Mouse (Mus musculus): Measurements from ENCODE around the gene Ybx3. TPM values are rescaled to one million over a fixed set of nuclear protein-coding genes. Genes with fewer than 3 reads are reported as not detected.
A peak's percentile ranks its signal among the peaks of the same experiment; 100 is the strongest.

Gene Ybx3
- total RNA-seq, 2 experiments from 2014 or later, result 324 to 635 TPM

- no peak for ATAC-seq (replicated peaks; ENCODE audit: poor library complexity, severe bottlenecking)
Measured at GRCm38 (mm10) chr6:131386416-131387019, 1.8 kb downstream of the Ybx3 start.

DNA sequence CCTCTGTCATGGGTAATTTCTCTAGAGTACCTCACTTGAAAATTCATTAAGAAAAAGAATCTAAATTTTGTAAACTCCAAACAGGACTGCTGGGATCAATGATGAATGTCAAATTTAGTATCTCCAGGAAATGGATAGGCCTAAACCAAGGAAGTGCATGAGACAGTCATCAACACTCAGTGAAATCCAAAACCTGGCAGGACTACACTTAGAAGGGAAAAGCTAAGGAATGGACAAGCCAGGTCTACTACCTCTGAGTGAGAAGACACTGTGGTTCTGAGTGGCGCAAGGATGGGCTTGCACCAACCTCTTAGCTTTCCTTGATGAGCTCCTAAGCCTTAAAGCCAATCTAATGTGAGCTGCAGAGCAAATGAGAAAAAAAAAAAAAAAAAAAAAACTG is 2.8 kb downstream of the Ybx3 start:
- no peak for ATAC-seq (replicated peaks; ENCODE audit: poor library complexity, severe bottlenecking)

DNA sequence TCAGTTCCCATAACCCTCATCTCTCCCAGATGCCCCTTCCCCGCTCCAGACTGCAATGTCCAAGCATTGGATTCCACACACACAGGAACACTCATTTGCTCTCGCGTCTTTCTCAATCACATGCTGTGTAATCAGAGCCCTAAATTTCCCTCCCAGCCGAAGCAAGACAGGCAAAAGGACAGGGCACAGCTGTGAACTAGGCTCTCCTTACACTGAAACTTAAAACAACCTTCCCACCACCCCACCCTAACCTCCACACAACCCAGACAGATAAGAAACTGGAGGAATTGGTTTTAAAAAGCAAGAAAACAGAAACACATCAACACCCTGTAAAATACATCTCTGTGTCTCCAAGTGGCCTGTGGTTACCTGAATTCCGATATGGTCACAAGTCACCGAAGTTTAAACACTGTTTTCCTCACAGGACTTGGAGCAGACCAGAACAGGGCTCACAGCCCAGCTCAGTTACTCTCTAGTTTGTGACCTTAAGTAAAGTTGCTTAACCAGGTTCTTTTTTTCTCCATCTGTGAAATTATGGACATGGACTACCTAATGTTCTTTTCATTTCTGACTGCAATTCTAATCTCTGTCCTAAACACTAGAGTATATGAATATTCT is 4.5 kb downstream of the Ybx3 start:
- ATAC-seq (replicated peaks; ENCODE audit: poor library complexity, severe bottlenecking), result no peak

GRCm38 (mm10) chr6:131382984-131383337 is 5.3 kb downstream of the Ybx3 start:
- ATAC-seq (replicated peaks; ENCODE audit: poor library complexity, severe bottlenecking), result no peak

DNA sequence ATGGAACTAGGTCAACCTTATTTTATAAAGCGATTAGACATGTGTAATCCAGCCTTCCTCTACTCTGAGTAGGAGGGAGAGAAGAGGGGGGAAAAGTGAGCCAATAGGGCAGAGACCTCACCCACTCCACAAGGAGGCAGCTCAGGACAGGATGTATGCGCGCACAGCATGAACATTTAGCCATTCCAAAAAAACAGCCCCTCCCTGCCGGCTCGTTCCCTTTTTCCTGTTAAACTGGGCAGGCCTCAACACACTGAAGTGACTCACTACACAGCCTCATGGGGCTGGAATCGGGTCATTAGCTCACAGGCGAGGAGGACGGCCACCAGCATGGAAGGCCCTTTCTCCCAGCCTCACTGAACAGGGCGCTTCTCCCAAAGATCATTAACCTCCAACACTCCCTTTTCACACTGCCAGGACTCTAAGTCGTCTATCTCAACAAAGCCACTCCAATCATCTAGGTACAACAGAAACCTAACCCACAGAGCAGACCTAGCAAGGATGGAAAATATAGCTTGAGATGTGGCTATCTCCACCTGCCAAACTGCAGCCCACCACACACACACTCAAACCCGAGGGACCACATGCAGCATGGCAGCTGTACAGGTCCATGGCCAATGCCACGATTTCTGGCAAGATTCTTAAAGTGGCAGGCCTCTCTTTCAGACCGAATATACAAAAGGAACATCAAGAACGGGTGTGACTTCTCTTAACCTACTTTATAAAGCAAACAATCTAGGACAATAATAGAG is 5.9 kb downstream of the Ybx3 start:
- no peak for ATAC-seq (replicated peaks; ENCODE audit: poor library complexity, severe bottlenecking)

GRCm38 (mm10) chr6:131378858-131379428 is 9.3 kb downstream of the Ybx3 start:
- ATAC-seq (replicated peaks; ENCODE audit: poor library complexity, severe bottlenecking), result no peak

GRCm38 (mm10) chr6:131377378-131377777 is 10.9 kb downstream of the Ybx3 start:
- peak; percentile 46; the same call in 1 of the 2 replicates for ATAC-seq (replicated peaks; ENCODE audit: poor library complexity, severe bottlenecking)

- no peak for ATAC-seq (replicated peaks; ENCODE audit: poor library complexity, severe bottlenecking)
Measured at GRCm38 (mm10) chr6:131374594-131375340, 13.5 kb downstream of the Ybx3 start.

- 0 out of 2 replicates have a peak, but pooled peaks have one; percentile 19 for ATAC-seq (replicated peaks; ENCODE audit: poor library complexity, severe bottlenecking)
Measured at GRCm38 (mm10) chr6:131373160-131373559, 15.1 kb downstream of the Ybx3 start.

GRCm38 (mm10) chr6:131370767-131371166 is 17.5 kb downstream of the Ybx3 start:
- no peak for ATAC-seq (replicated peaks; ENCODE audit: poor library complexity, severe bottlenecking)

DNA sequence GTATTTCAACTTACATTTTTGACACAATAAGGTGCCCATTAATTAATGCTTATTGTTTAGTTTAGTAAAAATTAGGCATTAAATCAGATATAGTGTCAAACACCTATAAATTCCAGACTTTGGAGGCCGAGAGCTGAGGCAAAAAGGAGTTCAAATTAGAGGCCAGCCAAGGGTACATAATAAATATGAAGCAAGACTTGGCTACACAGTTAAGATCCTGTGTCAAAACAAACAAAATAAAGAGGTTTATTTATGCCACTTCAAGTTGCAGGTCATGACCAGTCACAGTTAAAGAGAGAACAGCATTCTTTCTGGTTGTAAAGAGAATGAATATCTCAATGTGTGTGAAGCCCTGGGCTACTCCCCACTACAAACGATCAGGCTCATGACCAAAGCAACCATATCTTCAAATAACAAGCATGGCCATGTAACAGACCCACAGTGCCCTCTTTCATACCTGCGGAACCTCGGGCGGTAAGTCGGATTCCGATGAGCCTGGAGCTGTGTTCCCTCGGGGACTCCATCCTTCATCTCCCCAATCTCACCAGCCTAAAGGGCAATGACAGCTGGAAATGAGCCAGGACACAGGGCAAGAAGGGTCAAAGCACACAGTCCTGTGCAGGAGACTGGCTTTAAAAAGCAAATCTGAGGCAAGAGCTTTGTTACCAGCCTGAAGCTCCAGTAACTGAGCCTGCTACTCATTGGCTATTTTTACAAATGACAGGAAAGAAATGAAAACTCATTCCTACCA is 18.2 kb downstream of the Ybx3 start:
- no peak for ATAC-seq (replicated peaks; ENCODE audit: poor library complexity, severe bottlenecking)

DNA sequence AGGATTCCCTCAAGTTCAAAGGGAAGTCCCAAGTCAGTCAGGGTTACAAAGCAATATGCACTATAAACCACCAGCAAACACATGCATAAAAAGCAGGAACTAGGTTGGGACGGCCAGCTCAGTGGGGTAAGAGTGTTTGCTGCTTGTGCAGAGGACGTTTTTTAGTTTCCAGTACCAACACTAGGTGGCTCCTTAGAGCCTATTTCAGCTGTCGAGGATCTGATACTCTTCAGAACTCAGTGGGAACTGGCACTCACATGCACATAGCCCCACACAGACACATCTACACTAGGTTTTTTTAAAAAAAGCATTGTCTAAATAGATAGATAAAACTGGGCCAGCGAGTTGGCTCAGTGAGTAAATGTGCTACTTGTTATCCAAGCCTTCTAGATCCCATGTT is 21.2 kb downstream of the Ybx3 start:
- peak; percentile 81 for ATAC-seq (replicated peaks; ENCODE audit: poor library complexity, severe bottlenecking)

- ATAC-seq (replicated peaks; ENCODE audit: poor library complexity, severe bottlenecking), result no peak
Measured at GRCm38 (mm10) chr6:131364353-131364752, 23.9 kb downstream of the Ybx3 start.

GRCm38 (mm10) chr6:131362987-131363765 is 25.1 kb downstream of the Ybx3 start:
- no peak for ATAC-seq (replicated peaks; ENCODE audit: poor library complexity, severe bottlenecking)

GRCm38 (mm10) chr6:131360693-131361092 is 27.6 kb downstream of the Ybx3 start:
- peak; percentile 65 for ATAC-seq (replicated peaks; ENCODE audit: poor library complexity, severe bottlenecking)

DNA sequence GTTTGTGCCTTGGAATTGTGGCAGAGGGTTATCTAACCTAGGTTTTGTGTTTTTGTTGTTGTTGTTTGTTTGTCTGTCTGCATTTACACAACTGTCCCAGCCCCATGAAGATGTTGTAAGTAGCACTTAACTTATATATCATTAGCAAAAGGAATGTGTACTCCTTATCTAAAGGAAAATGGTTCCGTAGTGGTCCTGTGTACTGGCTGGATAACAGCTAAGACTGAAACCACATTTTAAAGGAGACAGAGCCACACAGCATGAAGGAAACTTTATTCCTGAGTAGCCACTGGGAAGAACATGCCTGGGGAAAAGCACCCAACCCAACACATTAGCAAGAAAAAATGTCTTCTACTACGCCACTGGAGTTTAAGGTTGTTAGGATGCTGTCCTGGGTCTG is 28.7 kb downstream of the Ybx3 start:
- no peak for ATAC-seq (replicated peaks; ENCODE audit: poor library complexity, severe bottlenecking)

DNA sequence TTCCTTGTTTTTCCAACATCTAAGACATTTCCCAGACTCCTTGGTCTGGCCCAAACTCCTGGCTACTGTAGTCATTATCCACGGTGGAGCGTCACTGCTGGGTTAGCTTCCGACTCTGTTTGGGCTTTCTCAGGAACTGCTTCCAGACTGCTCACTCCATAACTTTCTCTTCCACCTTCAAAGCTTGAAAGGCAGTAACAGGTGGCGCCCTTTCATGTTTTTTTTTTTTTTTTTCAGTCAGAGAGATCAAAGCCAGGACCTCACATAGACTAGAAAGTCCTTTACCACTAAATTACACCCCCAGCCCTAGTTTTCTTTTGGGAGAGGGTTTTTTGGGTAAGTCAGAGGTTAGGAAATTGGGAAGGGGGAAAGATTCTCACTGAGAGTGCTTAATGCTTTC is 33.4 kb downstream of the Ybx3 start:
- no peak for ATAC-seq (replicated peaks; ENCODE audit: poor library complexity, severe bottlenecking)

GRCm38 (mm10) chr6:131353352-131353919 is 34.8 kb downstream of the Ybx3 start, which contains the start of gene Styk1:
Gene Styk1, minus strand, starts transcription at chr6:131353597.
- ATAC-seq (replicated peaks; ENCODE audit: poor library complexity, severe bottlenecking), result peak; percentile 84

- ATAC-seq (replicated peaks; ENCODE audit: poor library complexity, severe bottlenecking), result no peak
Measured at GRCm38 (mm10) chr6:131347026-131347425, 41.2 kb downstream of the Ybx3 start.

Measured in granulocyte monocyte progenitor cell, adult 5-6 weeks (primary cell).